Mouse (Mus musculus) kidney, adult 2 months (tissue): Measurements from ENCODE around the gene Insr. TPM values are rescaled to one million over a fixed set of nuclear protein-coding genes. Genes with fewer than 3 reads are reported as not detected.

ENCODE experiments used
- DNase-seq: peaks from one replicate; pipeline ENCODE4 v3.0.0; 2021
- H3K27ac ChIP-seq: fragments of 200-500 bp; 2 replicates; pipeline ENCODE4 v1.5.1; 2012; ENCODE audit warnings: low read depth, low read length, control low read depth, inconsistent platforms; ENCODE audit not compliant: insufficient read depth
- H3K27me3 ChIP-seq: fragments of 200-500 bp; replicated peaks from 2 replicates; pipeline ENCODE4 v1.6.1; 2012; ENCODE audit warnings: mild to moderate bottlenecking, moderate library complexity, low read length, inconsistent platforms; ENCODE audit not compliant: control insufficient read depth, insufficient read depth
- H3K36me3 ChIP-seq: fragments of 200-500 bp; 2 replicates; pipeline ENCODE4 v1.6.1; 2012; ENCODE audit warnings: mild to moderate bottlenecking, moderate library complexity, low read length, inconsistent platforms; ENCODE audit not compliant: control insufficient read depth, insufficient read depth
- H3K4me1 ChIP-seq: fragments of 200-500 bp; 2 replicates; pipeline ENCODE4 v1.6.1; 2011; ENCODE audit warnings: low read length; ENCODE audit not compliant: control insufficient read depth, insufficient read depth
- H3K4me3 ChIP-seq: fragments of 200-500 bp; 2 replicates; pipeline ENCODE4 v1.5.1; 2011; ENCODE audit warnings: mild to moderate bottlenecking, low read depth, low read length, control low read depth; ENCODE audit not compliant: insufficient read depth
- CTCF ChIP-seq: fragments of 200-500 bp; conservative IDR thresholded peaks from 2 replicates; pipeline ENCODE4 v1.5.1; 2011; ENCODE audit warnings: low read depth, mild to moderate bottlenecking, control low read depth, low read length, moderate library complexity, mixed read lengths; ENCODE audit not compliant: insufficient read depth, insufficient read length
- POLR2A ChIP-seq: fragments of 200-500 bp; IDR thresholded peaks from one replicate; pipeline ENCODE4 v1.6.1; 2011; ENCODE audit warnings: low read depth, low read length, control low read depth
- WGBS: fragments of 180-500 bp; shearing (Covaris S2); methylation state at CpG from one replicate; pipeline ENCODE4 v1.1.7; 2018; 5-methylcytosine and 5-hydroxymethylcytosine counted together
- polyA plus RNA-seq: library from polyadenylated mRNA; depleted of rRNA; stranded (reverse); fragments of >200 nt; gene quantifications from 2 replicates; pipeline ENCODE4 v1.2.3, GENCODE M21; 2012

The Insr gene
- polyA plus RNA-seq, 1 experiment, result 26.8 TPM

- no peaks in the 10 kb centered on the region for H3K36me3 ChIP-seq
- TF ChIP-seq CTCF (no peak), POLR2A (no peak)
- 65% methylated on average over 5 of the region's 5 CpGs for WGBS
- no peak for DNase-seq
- no peaks in the 10 kb centered on the region for H3K27me3 ChIP-seq
- no peak overlapping the region for H3K27ac ChIP-seq
- no peak overlapping the region for H3K4me3 ChIP-seq
- peaks cover 32% of the 10 kb centered on the region for H3K4me1 ChIP-seq
Observed at GRCm38 (mm10) chr8:3275189-3275588, 4.2 kb downstream of the Insr start.

- 74% methylated on average over 3 of the region's 3 CpGs for WGBS
- H3K27ac ChIP-seq, result no peak overlapping the region
- no peaks in the 10 kb centered on the region for H3K27me3 ChIP-seq
- H3K4me1 ChIP-seq, result peaks cover 32% of the 10 kb centered on the region
- H3K36me3 ChIP-seq, result no peaks in the 10 kb centered on the region
- H3K4me3 ChIP-seq, result no peak overlapping the region
- TF ChIP-seq POLR2A (no peak), CTCF (no peak)
- DNase-seq, result no peak
Observed at GRCm38 (mm10) chr8:3273799-3274198, 5.6 kb downstream of the Insr start.

GRCm38 (mm10) chr8:3267449-3267761, 12.0 kb downstream of the Insr start:
- peaks cover 13% of the 10 kb centered on the region for H3K4me1 ChIP-seq
- no peaks in the 10 kb centered on the region for H3K36me3 ChIP-seq
- H3K27ac ChIP-seq, result no peak overlapping the region
- no peak overlapping the region for H3K4me3 ChIP-seq
- no peak for DNase-seq
- 80% methylated on average over 3 of the region's 3 CpGs for WGBS
- H3K27me3 ChIP-seq, result no peaks in the 10 kb centered on the region
- no peak for TF ChIP-seq POLR2A
- no peak for TF ChIP-seq CTCF

GRCm38 (mm10) chr8:3266686-3267448, 12.6 kb downstream of the Insr start:
- H3K27me3 ChIP-seq, result no peaks in the 10 kb centered on the region
- WGBS, result 73% methylated on average over 6 of the region's 6 CpGs
- H3K4me1 ChIP-seq, result peaks cover 14% of the 10 kb centered on the region
- DNase-seq, result no peak
- H3K27ac ChIP-seq, result no peak overlapping the region
- H3K4me3 ChIP-seq, result no peak overlapping the region
- H3K36me3 ChIP-seq, result no peaks in the 10 kb centered on the region
- TF ChIP-seq CTCF (no peak), POLR2A (no peak)

- H3K36me3 ChIP-seq, result no peaks in the 10 kb centered on the region
- peaks cover 25% of the 10 kb centered on the region for H3K4me1 ChIP-seq
- H3K4me3 ChIP-seq, result no peak overlapping the region
- no peaks in the 10 kb centered on the region for H3K27me3 ChIP-seq
- TF ChIP-seq POLR2A (no peak), CTCF (no peak)
- no peak overlapping the region for H3K27ac ChIP-seq
- no peak for DNase-seq
- WGBS, result 52% methylated on average over 3 of the region's 3 CpGs
Observed at GRCm38 (mm10) chr8:3265182-3265581, 14.2 kb downstream of the Insr start.

- Histone ChIP-seq H3K27ac (no peak overlapping the region), H3K4me1 (peaks cover 25% of the 10 kb centered on the region), H3K4me3 (no peak overlapping the region), H3K27me3 (no peaks in the 10 kb centered on the region), H3K36me3 (peaks cover 5% of the 10 kb centered on the region; the same call in 1 of the 2 replicates)
- 52% methylated on average over 3 of the region's 3 CpGs for WGBS
- DNase-seq, result no peak
- TF ChIP-seq POLR2A, result no peak
- TF ChIP-seq CTCF, result no peak
Observed at GRCm38 (mm10) chr8:3262779-3263178, 16.6 kb downstream of the Insr start.

GRCm38 (mm10) chr8:3261101-3261500, 18.3 kb downstream of the Insr start:
- Histone ChIP-seq H3K27ac (no peak overlapping the region), H3K4me1 (peaks cover 33% of the 10 kb centered on the region), H3K27me3 (no peaks in the 10 kb centered on the region), H3K36me3 (peaks cover 5% of the 10 kb centered on the region; the same call in 1 of the 2 replicates), H3K4me3 (no peak overlapping the region)
- DNase-seq, result no peak
- TF ChIP-seq POLR2A (no peak), CTCF (no peak)
- WGBS, result 90% methylated on average over 5 of the region's 5 CpGs
